Mouse (Mus musculus) embryonic facial prominence, embryonic 12.5 days (tissue): ENCODE data around the gene Pdlim5. TPM values are rescaled to one million over a fixed set of nuclear protein-coding genes. Genes with fewer than 3 reads are reported as not detected.

Experiments used
- ATAC-seq: fragments of 200-750 bp; cut with Nextera tagmentation; 2 replicates; pipeline ENCODE4 v1.8.0; 2017; ENCODE audit not compliant: insufficient number of reproducible peaks, insufficient read depth, low FRiP score, low TSS enrichment
- H3K27ac ChIP-seq: fragments of 300-500 bp; sonication (generic); 2 replicates; pipeline ENCODE4 v1.5.1; 2016; ENCODE audit warnings: mild to moderate bottlenecking
- H3K27me3 ChIP-seq: fragments of 300-500 bp; sonication (generic); 2 replicates; pipeline ENCODE4 v1.6.1; 2016; ENCODE audit warnings: mild to moderate bottlenecking, moderate library complexity
- H3K36me3 ChIP-seq: fragments of 300-500 bp; sonication (generic); 2 replicates; pipeline ENCODE4 v1.6.1; 2016; ENCODE audit warnings: mild to moderate bottlenecking
- H3K4me1 ChIP-seq: fragments of 300-500 bp; sonication (generic); 2 replicates; pipeline ENCODE4 v1.6.1; 2016
- H3K4me2 ChIP-seq: fragments of 300-500 bp; sonication (generic); replicated peaks from 2 replicates; pipeline ENCODE4 v1.6.1; 2016; ENCODE audit warnings: mild to moderate bottlenecking, moderate library complexity
- H3K4me3 ChIP-seq: fragments of 300-500 bp; sonication (generic); 2 replicates; pipeline ENCODE4 v1.5.1; 2016; ENCODE audit warnings: mild to moderate bottlenecking
- H3K9ac ChIP-seq: fragments of 300-500 bp; sonication (generic); 2 replicates; pipeline ENCODE4 v1.6.1; 2016; ENCODE audit warnings: mild to moderate bottlenecking, moderate library complexity
- H3K9me3 ChIP-seq: fragments of 300-500 bp; sonication (generic); 2 replicates; pipeline ENCODE4 v1.6.1; 2016; ENCODE audit warnings: mild to moderate bottlenecking, moderate library complexity
- WGBS: fragments of 180-500 bp; shearing (Covaris S2); methylation state at CpG from one replicate; pipeline ENCODE4 v1.1.7; 2016; 5-methylcytosine and 5-hydroxymethylcytosine counted together
- polyA plus RNA-seq: library from polyadenylated mRNA; unstranded; fragments of >200 nt; fragmentation: Nextera tagmentation; extraction: Ambion mirVana; gene quantifications from 2 replicates; pipeline ENCODE4 v1.2.1, GENCODE M21; 2016

Gene Pdlim5
- polyA plus RNA-seq, 1 experiment from 2014 or later: 16.2 TPM

DNA sequence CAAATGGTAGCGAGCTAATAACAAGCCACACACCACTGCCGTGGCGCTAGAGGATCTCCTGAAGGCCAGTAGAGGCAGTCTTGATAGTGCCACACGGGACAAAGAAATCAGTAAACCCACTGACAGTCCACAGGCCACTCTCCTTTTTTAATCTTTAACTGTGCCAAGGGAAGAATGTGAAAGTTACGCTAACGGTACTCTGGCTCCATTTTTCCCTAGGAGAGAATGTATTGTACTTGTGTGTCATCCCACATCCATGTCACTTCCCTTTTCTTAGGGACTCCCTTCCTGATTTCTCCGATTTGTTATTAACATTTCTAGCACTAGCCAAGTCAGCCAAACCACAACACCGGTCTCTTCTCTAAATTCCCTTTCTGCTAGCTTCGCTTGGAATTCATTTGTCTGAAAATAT is 1.5 kb downstream of the Pdlim5 start:
- Histone ChIP-seq H3K27ac (no peak overlapping the region), H3K9me3 (no peaks in the 10 kb centered on the region), H3K4me3 (peak overlapping the region; percentile 77), H3K36me3 (no peaks in the 10 kb centered on the region), H3K9ac (no peak overlapping the region), H3K4me2 (peak overlapping the region; percentile 82), H3K27me3 (0 out of 2 replicates have a peak, but pooled peaks cover 4% of the 10 kb centered on the region), H3K4me1 (no peaks in the 10 kb centered on the region)
- no peak for ATAC-seq
- WGBS: 52% methylated on average over 9 of the region's 9 CpGs

DNA sequence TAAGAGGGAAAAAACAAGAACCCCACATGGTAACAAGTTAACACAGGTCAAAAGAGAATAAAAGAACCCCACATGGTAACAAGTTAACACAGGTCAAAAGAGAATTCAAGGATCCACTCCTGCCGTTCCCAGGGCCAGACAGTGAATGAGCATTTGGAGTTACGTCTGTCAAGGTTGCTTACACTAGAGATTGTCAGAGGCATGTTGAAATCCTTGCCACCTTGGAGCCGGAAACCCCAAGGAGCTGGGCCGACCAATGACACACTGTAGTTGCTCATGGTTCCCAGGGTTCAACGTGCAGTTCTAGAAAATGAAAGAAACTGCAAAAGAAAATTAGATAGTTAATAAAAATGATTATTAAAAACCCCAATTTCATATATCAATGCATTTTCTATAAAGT is 4.0 kb downstream of the Pdlim5 start:
- Histone ChIP-seq H3K9me3 (no peaks in the 10 kb centered on the region), H3K4me2 (no peak overlapping the region), H3K9ac (no peak overlapping the region), H3K4me3 (no peak overlapping the region), H3K36me3 (no peaks in the 10 kb centered on the region), H3K27me3 (0 out of 2 replicates have a peak, but pooled peaks cover 4% of the 10 kb centered on the region), H3K27ac (no peak overlapping the region), H3K4me1 (no peaks in the 10 kb centered on the region)
- ATAC-seq: no peak
- 73% methylated on average over 5 of the region's 5 CpGs for WGBS

DNA sequence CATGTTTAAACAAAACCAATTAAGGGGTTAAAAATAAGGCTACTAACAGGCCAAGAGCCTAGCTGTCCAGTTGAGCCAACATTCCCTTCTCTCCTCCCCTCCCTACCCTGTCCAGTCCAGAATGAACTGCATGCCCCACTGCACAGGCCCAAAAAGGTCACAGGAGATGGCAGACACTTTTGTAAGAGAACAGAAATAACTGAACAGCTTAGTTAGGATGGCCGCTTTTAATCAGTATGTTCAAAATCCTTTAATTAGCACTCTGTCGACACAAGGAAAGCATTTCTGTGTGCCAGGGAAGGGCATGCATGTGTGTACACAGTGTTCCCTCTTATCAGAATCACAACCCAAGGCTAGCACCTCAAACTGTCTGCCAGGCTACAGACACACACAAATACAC is 5.2 kb downstream of the Pdlim5 start:
- H3K4me1 ChIP-seq: no peaks in the 10 kb centered on the region
- H3K27ac ChIP-seq: no peak overlapping the region
- H3K9ac ChIP-seq: no peak overlapping the region
- 0 out of 2 replicates have a peak, but pooled peaks cover 4% of the 10 kb centered on the region for H3K27me3 ChIP-seq
- 52% methylated on average over 2 of the region's 2 CpGs for WGBS
- H3K36me3 ChIP-seq: no peaks in the 10 kb centered on the region
- H3K4me3 ChIP-seq: no peak overlapping the region
- no peaks in the 10 kb centered on the region for H3K9me3 ChIP-seq
- 0 out of 2 replicates have a peak, but pooled peaks have one; percentile 75 for ATAC-seq
- no peak overlapping the region for H3K4me2 ChIP-seq

DNA sequence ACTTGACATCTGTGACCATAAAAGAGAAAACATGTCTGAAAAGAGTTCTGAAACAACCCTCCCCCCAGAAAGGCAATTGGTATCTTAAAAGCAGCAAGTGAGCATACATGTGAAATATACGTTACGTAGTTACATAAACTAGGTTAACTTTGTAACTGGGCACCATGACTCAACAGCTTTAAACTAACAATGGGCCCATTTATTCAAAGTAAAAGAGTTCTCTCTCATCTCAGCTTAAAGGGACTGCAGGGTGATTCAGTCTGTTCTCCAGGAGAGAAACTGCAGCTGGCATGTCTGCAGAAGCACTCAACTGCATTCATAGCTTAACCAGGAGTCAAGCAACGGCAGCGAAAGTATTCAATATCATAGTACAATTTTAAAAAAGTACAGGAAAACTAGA is 7.3 kb downstream of the Pdlim5 start:
- Histone ChIP-seq H3K27me3 (no peaks in the 10 kb centered on the region), H3K4me1 (no peaks in the 10 kb centered on the region), H3K4me3 (no peak overlapping the region), H3K9ac (no peak overlapping the region), H3K4me2 (no peak overlapping the region), H3K36me3 (no peaks in the 10 kb centered on the region), H3K27ac (no peak overlapping the region), H3K9me3 (no peaks in the 10 kb centered on the region)
- WGBS: 54% methylated on average over 4 of the region's 4 CpGs
- no peak for ATAC-seq

DNA sequence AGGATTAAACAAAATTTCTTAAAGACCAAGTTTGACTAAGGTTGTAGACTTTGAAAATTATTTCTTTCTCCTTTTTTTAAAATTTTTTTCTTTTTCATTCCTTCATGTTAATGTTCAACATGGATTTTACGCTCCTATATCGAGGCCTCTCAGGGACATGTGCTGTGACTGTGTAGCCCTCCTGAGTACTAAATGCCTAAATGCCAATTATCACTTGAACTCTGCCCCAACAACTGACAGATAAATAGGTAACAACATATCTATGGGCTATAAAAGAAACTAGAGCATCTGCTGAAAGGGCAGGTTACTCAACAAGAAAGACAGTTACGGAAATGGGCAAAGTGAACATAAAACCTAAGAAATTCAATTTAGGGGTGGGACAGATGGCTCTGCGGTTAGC is 9.0 kb downstream of the Pdlim5 start:
- H3K27me3 ChIP-seq: no peaks in the 10 kb centered on the region
- H3K9me3 ChIP-seq: no peaks in the 10 kb centered on the region
- H3K27ac ChIP-seq: no peak overlapping the region
- ATAC-seq: no peak
- no peaks in the 10 kb centered on the region for H3K4me1 ChIP-seq
- no peak overlapping the region for H3K4me3 ChIP-seq
- H3K4me2 ChIP-seq: no peak overlapping the region
- no peak overlapping the region for H3K9ac ChIP-seq
- no peaks in the 10 kb centered on the region for H3K36me3 ChIP-seq
- 91% methylated on average over 4 of the region's 4 CpGs for WGBS

DNA sequence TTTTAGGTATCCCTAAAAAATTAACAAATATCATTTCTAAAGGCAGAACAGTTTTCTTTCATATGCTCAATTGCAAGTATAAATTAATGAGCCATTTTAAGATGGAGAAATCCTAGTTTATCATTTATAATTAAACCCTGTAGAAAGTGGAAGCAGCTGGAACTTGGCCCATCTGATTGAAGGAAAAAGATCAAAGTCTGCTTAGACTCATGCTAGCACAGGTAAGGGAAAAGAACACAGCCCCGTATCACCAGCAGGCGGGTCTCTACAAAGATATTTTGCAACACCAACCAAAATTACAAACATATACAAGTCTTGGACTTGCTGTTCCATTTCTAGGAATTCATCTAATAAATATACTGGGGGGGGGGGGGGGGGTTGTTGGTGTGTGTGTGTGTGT is 9.8 kb downstream of the Pdlim5 start:
- no peak overlapping the region for H3K4me2 ChIP-seq
- H3K9me3 ChIP-seq: no peaks in the 10 kb centered on the region
- H3K9ac ChIP-seq: no peak overlapping the region
- no peaks in the 10 kb centered on the region for H3K4me1 ChIP-seq
- H3K4me3 ChIP-seq: no peak overlapping the region
- 76% methylated on average over 2 of the region's 2 CpGs for WGBS
- H3K36me3 ChIP-seq: no peaks in the 10 kb centered on the region
- ATAC-seq: no peak
- no peak overlapping the region for H3K27ac ChIP-seq
- no peaks in the 10 kb centered on the region for H3K27me3 ChIP-seq

DNA sequence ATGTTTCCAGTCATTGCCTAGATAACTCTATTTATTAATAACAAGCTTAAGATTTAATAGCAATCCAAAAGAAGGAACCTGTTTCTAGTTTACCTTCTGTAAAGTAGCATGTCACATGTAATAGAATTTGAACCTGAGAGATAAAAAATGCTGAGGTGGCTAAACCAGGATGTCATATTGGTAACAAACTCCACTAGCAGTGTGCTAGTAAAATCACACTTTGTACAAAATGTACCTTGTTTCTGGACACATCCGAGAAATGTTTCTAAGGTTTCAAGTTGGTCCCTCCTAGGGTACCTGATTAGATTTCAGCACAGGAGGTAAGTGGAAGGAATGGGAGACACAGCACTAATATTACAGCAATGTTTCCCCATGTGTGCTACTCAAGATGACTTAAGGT is 18.9 kb downstream of the Pdlim5 start:
- Histone ChIP-seq H3K4me1 (no peaks in the 10 kb centered on the region), H3K27me3 (no peaks in the 10 kb centered on the region), H3K4me2 (no peak overlapping the region), H3K36me3 (no peaks in the 10 kb centered on the region), H3K4me3 (no peak overlapping the region), H3K27ac (no peak overlapping the region), H3K9me3 (no peaks in the 10 kb centered on the region), H3K9ac (no peak overlapping the region)
- WGBS: 67% methylated on average over 1 of the region's 1 CpGs
- ATAC-seq: no peak

DNA sequence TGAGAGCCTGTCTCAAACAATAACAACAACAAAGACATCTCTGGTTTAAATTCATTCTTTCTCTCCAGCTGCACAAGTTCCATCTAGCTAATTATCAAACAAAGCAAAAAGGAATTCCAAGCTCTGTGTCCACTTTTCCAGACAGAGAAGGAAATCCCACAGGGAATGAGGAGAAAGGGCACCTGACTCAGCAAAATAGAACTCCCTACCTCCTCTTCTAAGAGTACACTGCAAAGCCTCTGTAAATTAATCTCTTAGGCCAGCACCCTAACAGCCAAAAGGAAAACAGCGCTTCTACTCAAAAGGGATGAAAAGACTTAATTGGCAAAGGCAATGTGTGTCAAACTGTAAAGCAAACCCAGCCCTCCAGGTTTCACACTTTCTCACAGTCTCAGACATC is 20.4 kb downstream of the Pdlim5 start:
- no peak overlapping the region for H3K4me3 ChIP-seq
- H3K27me3 ChIP-seq: no peaks in the 10 kb centered on the region
- no peaks in the 10 kb centered on the region for H3K9me3 ChIP-seq
- no peaks in the 10 kb centered on the region for H3K4me1 ChIP-seq
- no peaks in the 10 kb centered on the region for H3K36me3 ChIP-seq
- H3K27ac ChIP-seq: no peak overlapping the region
- H3K9ac ChIP-seq: no peak overlapping the region
- WGBS: 27% methylated on average over 1 of the region's 1 CpGs
- no peak for ATAC-seq
- no peak overlapping the region for H3K4me2 ChIP-seq

DNA sequence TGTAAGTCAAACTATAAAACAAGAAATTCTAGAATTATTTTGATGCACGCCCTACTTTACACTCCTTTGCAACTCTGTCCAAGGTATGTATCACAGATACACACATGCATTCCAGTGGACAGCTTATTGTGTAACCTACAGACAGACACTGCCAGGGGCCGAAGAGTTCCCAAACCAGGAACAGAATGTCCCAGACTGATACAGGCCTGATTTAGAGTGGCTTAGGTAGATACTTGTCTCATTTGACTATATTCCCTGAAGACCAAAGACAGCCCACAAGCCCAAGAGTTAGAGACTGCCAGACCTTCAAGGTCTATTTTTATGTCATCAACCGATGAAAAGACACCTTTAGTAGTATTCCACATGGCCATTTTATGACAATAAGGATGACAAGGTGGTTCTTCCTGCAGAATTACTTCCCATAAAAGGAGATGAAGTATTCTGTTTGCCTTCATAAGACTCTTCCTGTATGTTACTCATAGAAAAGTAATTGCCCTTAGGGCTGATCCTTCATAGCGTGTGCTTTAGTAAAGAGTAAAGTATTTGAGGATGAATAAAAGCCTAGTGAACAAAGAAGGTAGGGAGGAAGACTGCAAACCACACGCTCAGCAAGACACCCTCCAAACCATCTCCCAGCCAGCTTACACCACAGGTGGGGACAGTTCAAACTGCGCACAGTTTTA is 22.9 kb downstream of the Pdlim5 start:
- Histone ChIP-seq H3K27me3 (no peaks in the 10 kb centered on the region), H3K4me3 (no peak overlapping the region), H3K27ac (no peak overlapping the region), H3K4me2 (no peak overlapping the region), H3K36me3 (no peaks in the 10 kb centered on the region), H3K9ac (no peak overlapping the region), H3K4me1 (no peaks in the 10 kb centered on the region), H3K9me3 (no peaks in the 10 kb centered on the region)
- no peak for ATAC-seq
- 88% methylated on average over 6 of the region's 6 CpGs for WGBS

DNA sequence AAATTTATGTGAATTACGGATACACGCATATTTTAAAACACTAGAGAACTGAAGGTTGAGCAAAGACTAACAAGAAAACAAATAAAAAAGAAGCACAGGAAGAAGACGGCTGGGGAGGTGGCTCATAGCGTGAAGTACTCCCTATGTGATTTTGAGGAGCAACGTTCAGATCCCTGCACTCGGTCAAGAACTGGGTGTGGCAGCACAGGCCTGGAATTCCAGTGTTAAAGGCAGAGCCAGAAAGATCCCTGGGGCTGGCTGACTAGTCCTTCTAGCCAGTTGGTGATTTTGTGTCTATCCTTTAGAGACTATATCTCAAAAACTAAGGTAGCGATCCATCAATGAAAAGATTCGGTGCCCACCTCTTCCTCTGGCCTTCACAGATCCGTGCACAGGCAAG is 27.1 kb downstream of the Pdlim5 start:
- H3K9me3 ChIP-seq: no peaks in the 10 kb centered on the region
- no peak overlapping the region for H3K27ac ChIP-seq
- no peaks in the 10 kb centered on the region for H3K4me1 ChIP-seq
- H3K36me3 ChIP-seq: no peaks in the 10 kb centered on the region
- 82% methylated on average over 9 of the region's 9 CpGs for WGBS
- H3K9ac ChIP-seq: no peak overlapping the region
- no peak for ATAC-seq
- no peaks in the 10 kb centered on the region for H3K27me3 ChIP-seq
- no peak overlapping the region for H3K4me2 ChIP-seq
- no peak overlapping the region for H3K4me3 ChIP-seq

DNA sequence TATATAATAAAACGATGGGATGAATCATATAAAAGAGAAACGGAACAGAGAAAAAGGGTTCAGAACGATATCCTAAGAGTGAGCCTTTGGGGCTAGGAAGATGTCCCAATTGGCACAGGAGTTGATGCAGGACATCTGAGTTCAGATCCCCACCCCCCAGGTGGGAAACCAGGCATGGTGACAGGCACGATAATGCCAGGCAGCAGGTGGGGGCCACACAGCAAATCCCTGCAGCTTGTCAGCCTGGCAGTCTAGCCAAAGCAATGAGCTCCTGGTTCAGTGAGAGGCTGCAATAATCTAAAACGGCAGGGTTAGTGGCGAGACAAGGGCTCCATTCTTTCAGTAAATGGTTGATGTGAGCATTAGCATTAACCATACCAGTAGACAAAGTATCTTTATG is 33.4 kb downstream of the Pdlim5 start:
- Histone ChIP-seq H3K27ac (no peak overlapping the region), H3K36me3 (no peaks in the 10 kb centered on the region), H3K4me2 (no peak overlapping the region), H3K4me3 (no peak overlapping the region), H3K9me3 (no peaks in the 10 kb centered on the region), H3K4me1 (peaks cover 2% of the 10 kb centered on the region; the same call in 1 of the 2 replicates), H3K9ac (no peak overlapping the region), H3K27me3 (no peaks in the 10 kb centered on the region)
- no peak for ATAC-seq
- WGBS: 50% methylated on average over 6 of the region's 6 CpGs

DNA sequence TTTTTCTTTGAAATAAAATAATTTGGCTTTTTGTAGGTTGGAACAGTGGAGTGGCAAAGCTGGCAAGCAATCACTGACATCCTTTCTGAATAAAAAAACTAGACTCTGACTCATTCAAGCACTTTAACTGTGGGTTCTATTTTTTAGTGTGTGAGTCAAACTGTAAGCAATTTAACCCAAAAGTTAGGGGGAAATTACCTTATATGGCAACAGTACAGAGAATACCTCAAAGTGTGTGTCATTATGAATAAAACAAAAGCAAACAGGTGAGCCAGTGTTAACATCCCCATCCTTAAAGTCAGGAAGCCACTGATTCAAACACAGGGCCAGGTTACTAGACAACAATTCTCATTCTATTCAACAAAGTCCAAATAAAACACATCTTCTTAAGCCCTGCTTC is 36.5 kb downstream of the Pdlim5 start:
- Histone ChIP-seq H3K27me3 (no peaks in the 10 kb centered on the region), H3K4me2 (no peak overlapping the region), H3K9me3 (no peaks in the 10 kb centered on the region), H3K4me3 (no peak overlapping the region), H3K27ac (no peak overlapping the region), H3K9ac (no peak overlapping the region), H3K36me3 (no peaks in the 10 kb centered on the region), H3K4me1 (peaks cover 2% of the 10 kb centered on the region; the same call in 1 of the 2 replicates)
- no peak for ATAC-seq
